Mouse (Mus musculus) E14TG2a.4 (cell line): ENCODE results near the gene Prr36.

Experiments used
- CTCF ChIP-seq: conservative IDR thresholded peaks from 2 replicates; pipeline ENCODE4 v1.5.1; 2014; ENCODE audit warnings: low read length
- NANOG ChIP-seq: IDR thresholded peaks from 2 replicates; pipeline ENCODE4 v1.6.1; 2014; ENCODE audit warnings: borderline replicate concordance, low read length, mixed read lengths
- POU5F1 ChIP-seq: IDR thresholded peaks from 2 replicates; pipeline ENCODE4 v1.6.1; 2014; ENCODE audit warnings: low read length, borderline replicate concordance

- TF ChIP-seq CTCF, result no peak
- no peak for TF ChIP-seq NANOG
- no peak for TF ChIP-seq POU5F1
These were observed 28.5 kb upstream of the Prr36 start for GRCm38 (mm10) chr8:4245737-4246136.
